Mouse (Mus musculus) testis, postnatal 10 days (tissue): ENCODE measurements around the gene Lrfn1.
A peak's percentile ranks its signal among the peaks of the same experiment; 100 is the strongest.

ENCODE experiments used
- DNase-seq: peaks from one replicate; pipeline ENCODE4 v3.0.0; 2021; ENCODE audit warnings: low spot score

Lrfn1 gene

DNA sequence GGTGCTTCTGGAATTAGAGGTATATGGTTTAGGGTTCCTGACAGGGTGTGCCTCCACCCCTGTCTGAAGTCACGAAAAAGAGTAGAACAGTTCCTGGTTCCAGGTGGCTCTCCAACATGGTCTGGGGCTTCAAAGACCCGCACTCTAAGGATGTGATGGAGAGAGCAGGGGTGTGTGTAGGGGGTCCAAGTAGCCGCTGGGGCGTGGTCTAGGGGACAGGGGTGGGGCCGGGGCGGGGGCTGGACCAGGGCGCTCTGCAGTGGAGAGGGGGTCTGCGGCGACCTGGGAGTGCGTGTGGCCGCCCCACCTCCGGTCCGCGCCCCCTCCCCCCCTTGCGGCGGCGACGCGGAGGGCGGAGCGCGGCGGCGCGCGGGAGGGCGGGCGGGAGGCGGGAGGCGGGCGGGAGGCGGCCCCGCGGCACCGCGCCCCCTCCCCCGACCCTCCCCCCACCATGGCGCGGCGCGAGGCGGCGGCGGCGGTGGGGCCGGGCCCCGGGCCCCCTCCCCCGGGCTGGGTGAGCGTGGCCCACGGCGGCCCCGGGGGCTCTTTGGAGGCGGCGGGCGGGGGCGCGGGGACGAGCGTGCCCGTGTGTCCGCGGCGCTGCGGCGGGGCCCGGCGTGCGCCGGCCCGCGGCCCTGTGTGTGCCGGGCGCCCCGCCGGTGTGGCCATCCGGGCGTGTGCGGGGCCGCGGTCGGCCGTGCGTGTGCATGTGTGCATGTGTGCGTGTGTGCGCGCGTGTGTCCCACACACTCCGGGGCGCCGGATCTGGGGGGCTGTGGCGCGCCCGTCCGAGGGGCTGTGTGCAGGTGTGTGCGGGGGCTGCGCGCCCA, at the start of gene Lrfn1:
Gene Lrfn1 (plus strand): TSS at position 450 of the 830 bp plus-strand sequence.
- peak; percentile 52 for DNase-seq

DNA sequence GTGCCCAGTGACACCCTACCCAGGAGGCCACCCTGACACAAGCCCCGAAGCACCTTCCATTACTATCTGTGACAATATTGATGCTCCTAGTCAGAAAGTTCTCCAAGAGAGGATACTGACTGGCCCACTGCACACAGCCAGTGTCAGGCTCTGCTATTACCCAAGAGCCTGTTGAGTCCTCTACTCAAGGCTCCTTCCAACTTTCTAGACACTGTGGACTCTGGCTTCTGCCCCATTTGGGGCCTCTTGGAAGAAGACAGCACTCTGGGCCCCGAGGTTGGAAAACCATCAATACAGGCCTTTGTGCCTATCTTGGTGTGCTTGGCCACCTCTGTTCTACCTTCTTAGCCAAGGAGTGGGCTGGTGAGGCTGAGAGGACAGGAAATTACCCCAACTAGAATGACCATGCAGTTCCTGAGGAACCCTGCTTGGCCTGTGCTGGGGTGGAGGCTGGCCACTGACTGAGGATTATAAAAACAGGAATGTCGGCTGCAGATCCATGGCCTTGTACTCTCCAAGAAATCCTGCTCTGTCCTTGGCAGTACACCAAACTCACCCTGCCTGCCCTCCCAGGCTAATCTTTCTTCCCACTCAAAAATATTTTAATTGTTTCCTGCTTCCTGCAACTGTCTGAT, 40.8 kb upstream of the Lrfn1 start:
- peak; percentile 77 for DNase-seq

DNA sequence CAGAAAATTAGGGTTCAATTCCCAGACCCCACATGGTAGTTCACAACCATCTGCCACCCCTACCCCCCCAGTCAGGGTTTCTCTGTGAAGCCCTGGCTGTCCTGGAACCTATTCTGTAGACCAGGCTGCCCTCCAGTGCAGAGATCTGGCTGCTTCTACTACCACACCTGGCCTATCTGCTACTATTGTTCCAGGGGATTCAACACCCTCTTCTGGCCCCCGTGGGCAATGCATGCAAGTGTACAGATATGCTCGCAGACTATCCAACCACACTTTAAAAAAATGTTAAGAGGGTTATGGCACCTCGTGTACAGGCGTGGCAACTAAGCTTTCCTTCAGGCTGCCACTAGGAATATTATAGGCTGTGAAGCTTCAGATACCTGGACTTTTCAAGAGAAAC, 39.0 kb upstream of the Lrfn1 start:
- peak; percentile 44 for DNase-seq

DNA sequence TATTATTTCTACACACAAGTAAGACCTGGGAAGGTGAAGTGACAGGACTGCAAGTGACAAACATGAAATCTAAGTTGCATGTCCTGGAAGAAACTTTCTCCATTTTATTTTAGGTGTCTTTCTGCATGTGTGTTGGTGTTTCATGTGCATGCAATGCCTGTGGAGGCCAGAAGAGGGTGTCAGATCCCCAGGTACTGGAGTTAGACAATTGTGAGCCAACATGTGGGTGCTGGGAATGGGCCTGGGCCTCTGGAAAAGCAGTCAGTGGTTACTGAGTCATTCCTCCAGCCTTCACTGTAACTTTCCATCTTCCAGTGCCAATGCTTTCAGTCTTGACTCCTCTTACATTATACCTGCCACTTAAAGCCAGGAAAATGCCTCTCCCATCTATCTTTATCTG, 34.4 kb upstream of the Lrfn1 start:
- DNase-seq = no peak

DNA sequence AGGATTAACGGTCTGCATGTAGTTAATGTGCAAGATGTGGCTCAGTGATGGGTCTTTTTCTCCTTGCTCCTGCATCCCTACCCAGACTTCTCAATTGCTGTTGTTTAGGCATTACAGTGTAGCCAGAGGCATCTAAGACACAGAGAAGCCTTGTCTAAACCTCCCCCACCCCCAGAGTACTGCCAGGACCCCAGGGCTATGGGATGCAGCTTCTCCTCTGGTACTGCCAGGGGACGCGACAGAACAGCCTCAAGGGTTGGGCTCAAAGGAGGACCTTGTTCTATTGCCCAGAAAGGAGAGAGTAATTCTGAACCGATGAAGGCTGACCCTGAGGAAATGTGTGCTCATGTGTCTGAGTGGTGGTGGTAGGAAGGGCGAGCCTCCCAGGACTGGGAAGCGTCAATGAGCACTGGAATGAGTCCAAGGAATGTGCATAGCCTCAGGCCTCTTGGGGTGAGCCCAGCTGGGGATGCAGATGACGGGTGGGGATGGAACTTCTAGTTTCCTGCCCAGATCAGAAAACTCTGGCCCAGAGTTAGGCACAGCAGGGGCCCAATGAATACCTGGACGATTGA, 33.6 kb upstream of the Lrfn1 start:
- peak; percentile 57 for DNase-seq

DNA sequence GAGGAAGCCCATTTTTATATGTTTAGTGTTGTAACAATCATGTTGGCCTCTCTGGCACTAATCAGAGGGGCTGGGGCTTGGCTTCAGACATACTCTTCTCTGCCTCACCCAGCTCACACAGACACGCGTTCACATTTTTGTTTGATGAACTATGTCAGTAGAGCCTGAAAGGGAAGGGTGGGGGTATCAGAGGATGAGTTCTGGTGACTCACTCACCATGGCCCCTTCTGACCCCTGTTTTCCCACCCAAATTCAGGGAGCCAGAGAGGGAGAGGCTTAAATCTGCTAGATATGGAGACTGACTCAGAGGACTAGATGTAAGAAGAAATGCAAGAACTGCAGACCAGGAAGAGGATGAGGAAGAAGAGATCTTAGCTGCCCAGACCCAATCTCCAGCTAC, 32.4 kb upstream of the Lrfn1 start:
- no peak for DNase-seq

DNA sequence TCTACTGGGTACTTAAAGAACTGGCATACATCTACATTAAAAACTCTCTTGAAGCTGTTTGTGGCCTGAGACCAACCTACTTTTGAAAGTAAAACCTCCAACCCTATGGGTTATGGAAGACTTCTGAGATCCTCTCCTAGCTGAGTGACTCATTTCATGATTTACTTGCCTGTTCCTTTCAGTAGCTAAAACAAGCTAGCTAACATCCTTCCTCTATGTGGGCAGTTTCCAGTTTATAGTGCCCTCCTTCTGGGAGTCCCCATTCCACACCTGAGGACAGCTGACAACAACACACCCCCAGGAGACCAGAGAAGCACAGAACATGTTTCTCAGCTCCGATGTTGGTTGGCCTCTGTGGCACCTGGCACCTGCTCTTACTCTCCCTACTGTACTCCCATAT, 28.8 kb upstream of the Lrfn1 start:
- no peak for DNase-seq

DNA sequence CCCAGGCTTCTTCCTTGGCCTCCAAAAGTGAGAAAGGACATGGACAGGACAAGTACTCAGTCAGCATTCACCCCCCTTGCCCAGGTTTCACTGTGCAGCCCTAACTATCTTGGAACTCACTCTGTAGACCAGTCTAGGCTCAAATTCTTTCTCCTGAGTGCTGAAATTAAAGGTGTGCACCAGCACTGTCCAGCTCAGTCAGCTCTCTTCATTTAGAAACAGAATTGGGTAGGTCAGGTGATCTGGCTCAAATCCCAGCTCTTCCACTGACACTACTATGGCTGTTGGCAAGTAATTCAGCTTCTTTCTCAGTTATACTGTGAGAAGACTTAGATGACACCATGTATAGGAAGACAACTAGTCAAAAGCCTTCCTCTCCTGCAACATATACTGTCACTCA, 24.0 kb upstream of the Lrfn1 start:
- DNase-seq = no peak

DNA sequence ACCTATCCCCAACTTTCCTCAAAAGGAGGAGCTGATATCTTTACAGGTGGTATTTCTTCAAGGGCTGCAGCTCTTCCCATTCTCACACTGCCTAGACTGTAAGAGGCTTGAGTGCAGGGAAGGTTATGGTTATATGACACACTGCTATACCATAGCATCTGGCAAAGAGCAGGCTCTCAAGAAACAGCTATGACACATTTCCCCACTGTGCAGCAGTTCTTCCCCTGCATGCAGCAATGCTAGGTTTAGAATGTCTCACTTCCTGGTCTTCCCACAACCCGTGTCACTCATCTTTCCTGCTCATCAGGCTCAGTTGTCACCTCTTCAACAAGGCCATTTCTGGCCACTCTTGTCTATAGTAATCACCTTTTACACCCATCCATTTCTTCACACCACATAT, 21.3 kb upstream of the Lrfn1 start:
- DNase-seq = no peak

DNA sequence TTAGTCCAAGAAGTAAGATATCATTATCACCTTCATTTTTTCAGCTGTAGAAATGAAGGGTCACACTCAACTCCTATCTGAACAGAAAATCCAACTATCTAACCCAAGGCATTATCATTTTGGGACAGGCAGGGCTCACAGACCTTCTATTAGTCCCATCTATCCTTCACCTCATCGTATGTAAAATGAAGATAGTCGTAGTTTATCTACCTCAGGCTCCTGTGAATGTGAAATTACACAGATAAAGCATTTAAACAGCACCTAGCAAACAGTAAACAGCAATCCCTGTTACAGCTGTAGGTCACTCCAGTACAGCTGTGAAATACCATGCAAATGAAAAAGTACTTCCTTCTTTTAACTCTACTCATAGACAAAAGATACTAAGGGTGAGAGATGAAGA, 19.5 kb upstream of the Lrfn1 start:
- no peak for DNase-seq

DNA sequence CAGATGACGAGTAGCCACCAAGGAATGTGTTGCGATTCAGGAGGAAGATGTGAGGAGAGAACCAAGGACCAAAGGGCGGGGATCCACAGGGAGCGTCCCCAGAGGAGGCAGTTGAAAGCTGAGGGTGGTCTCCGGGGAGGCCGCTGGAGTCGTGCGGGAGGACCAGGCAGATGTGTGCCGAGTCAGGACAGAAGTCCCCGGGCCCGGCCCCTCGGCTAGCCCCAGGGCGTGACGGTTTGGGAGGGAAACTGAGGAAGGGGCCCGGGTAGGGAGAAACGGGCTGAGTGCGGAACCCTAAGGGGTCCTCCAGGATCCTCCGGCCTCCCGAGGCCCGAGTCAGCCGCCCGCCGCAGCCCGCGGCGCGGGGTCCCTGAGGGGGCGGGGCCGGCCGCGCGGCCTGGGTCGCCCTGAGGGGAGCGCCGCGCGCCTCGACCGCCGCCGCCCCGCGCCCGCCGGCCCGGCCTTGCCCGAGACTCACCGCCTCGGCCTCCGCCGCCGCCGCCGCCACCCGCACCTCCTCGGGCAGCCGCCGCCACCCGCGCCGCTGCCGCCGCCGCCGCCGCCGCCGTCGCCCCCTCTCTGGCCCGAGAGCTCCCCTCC, 16.0 kb upstream of the Lrfn1 start:
- peak; percentile 68 for DNase-seq

DNA sequence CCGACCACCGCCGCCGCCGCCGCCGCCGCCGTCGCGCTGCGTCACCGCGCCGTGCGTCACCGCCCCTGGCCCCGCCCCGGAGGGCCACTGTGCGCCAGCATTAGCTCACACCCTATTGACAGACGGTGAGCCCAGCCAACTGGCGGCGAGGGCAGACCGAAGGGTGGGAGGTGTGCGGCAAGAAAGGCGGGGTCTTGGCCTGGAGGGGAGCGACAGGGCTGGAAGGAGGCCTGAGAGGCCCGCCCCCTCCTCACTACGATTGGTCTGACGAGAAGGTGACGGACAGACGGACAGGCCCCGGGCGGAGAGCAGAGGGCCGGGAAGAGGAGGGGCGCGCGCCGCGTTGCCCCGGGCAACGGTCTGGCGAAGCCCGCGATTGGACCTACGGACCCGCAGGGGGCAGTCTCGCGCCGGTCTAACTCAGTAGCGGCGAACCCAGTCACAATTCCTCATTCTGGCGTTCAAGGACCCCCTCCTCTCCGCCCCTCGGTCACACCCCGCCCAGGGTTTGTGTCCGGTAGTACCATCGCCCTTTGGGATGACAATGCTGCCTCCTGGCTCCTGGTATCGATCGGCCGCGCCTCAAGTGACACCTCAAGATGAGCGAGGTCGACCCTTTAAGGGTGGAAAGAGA, 15.4 kb upstream of the Lrfn1 start:
- peak; percentile 100 for DNase-seq

DNA sequence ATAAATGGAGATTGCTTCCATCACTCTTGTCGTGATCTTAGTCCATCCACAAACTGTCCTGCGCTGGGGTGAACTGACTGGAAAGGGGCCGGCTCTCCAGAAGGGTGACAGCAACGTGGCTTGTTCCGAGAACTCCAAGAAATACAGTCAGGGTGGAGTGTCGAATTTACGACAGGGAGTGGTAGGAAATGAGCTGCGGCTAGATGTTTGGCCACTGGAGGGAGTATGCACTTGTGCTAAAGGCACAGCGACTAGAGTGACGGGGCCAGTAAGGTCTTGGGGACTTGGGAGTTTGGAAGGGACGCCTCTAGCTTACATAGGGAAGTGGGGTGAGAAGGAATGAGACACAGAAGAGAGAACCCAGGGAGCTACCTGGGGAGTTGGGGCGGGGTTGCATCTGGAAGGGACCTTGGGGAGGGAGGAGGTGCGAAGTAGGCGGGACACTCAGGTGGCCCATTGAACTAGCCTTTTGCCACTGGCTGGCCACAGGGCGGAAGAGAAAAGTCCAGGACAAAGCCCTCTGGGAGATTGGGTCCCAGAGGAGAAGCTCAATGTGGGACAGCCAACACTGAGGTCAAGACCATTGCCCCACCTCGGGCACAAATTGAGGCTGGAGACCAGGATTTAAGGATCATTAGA, 14.7 kb upstream of the Lrfn1 start, which contains the start of gene Gmfg:
Gene Gmfg (plus strand): TSS at position 516 of the 639 bp plus-strand sequence.
- DNase-seq = peak; percentile 77

DNA sequence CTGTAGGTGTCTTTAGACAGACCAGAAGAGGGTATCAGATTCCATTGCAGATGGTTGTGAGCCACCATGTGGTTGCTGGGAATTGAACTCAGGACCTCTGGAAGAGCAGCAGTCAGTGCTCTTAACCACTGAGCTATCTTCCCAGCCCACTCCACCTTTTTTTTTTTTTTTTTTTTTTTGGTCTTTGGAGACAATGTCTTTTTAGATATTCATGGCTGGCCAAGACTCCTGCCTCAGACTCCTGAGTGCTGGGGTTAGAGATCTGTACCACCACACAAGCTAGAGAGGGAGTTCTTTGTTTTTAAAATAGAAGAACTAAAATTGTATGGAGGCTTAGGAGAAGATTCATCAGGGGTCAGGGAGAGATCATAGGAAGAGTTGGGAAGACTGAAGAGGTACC, 13.8 kb upstream of the Lrfn1 start:
- DNase-seq = no peak

DNA sequence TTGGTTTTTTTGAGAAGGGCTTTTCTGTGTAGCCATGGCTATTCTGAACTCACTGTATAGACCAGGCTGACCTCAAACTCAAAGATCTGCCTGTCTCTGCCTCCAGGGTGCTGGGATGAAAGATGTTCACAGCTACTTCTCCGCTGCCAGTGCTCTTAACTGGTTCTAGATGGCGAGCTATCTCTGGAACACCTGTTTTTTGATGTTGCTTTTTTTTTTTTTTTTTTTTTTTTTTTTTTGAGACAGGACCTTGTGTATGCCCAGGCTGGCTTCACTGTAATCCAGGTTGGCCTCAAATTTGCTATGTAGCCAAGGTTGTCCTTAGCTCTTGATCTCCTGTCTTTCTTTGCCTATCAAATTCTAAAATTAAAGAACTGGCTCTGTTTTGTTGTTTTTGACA, 13.0 kb upstream of the Lrfn1 start:
- no peak for DNase-seq

DNA sequence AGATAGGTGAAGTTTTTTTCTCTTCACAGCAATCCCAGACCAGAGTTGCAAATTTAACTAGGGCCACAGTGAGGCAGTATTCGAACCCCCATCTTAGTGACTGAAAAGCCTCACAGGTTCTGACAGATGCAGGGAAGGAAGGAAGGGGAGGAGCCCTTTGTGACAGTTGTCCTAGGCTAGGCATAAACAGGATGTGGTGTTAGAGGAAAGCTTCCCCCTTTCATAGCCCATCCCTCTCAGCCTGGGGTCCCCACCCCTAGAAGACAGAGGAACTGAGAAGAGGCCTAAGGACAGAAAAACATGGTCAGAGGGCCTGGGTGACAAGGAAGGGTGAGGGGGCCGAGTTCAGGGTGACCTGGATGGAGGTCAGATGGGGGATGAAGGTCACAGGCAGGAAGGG, 11.0 kb upstream of the Lrfn1 start:
- no peak for DNase-seq

DNA sequence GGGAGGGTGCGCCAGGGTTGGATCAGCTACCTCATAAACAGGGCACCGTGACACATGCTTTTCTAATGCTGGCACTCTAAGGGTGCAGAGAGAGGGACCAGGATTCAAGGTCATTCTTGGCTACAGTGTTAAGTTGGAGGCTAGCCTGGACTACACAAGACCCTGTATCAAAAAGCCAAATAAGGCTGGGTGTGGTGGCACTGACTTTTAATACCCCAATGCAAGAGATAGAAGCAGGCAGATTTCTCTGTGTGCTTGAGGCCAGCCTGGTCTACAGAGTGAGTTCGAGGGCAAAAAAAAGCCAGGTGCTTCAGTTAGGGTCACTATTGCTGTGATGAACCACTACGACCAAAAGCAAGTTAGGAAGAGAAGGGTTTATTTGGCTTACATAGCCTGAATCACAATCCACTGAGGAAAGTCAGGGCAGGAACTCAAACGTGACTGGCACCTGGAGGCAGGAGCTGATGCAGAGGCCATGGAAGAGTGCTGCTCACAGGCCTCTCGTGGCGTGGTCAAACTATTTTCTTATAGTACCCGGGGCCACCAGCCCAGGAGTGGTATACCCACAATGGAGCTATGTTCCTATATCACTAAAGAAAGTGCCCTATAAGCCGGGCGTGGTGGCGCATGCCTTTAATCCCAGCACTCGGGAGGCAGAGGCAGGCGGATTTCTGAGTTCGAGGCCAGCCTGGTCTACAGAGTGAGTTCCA, 9.8 kb upstream of the Lrfn1 start:
- no peak for DNase-seq

DNA sequence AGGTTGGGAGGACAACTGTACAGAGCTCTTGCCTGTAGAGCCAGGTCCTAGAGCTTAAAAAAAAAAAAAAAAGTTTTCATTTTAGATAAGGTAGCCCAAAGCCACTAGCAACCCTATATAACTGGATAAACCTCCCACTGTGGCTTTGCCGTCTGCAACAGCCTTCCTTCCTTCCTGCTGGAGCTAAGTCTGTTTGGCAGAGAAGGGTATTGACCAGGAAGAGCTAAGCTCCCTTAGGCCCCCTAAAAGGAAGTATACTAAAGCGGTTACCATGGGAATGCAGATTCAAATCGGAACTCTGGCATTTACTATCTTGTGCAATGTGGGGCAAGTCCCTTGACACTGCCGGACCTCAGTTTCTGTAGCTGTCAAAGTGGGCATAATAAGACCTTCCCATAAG, 9.1 kb upstream of the Lrfn1 start:
- no peak for DNase-seq

DNA sequence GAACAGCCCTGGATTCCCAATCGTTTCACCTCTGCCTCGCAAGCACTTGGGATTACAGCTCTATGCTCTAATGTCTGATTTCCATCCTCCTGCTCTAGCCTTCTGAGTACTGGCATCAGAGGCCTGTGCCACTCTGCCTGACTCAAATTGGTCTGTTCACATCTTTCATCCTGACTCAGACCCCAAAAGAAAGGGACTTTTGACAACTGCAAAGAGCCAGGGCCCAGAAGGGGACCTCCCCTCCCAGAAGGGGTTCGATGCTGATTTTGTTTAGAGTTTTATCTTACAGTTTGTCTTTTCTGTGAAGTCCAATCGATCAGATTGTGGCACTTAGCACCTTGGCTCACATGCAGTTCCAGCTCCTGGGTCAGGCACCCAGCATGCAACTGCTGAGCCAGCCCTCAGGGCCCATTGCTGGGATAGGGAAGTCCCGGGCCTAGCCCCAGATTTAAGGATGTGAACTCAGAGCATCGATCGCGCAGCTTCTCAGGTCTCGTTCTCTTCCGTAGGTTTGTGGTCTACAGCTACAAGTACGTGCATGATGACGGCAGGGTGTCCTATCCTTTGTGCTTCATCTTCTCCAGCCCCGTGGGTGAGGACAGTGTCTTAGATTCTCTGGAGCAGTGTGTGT, 7.3 kb upstream of the Lrfn1 start:
- no peak for DNase-seq

DNA sequence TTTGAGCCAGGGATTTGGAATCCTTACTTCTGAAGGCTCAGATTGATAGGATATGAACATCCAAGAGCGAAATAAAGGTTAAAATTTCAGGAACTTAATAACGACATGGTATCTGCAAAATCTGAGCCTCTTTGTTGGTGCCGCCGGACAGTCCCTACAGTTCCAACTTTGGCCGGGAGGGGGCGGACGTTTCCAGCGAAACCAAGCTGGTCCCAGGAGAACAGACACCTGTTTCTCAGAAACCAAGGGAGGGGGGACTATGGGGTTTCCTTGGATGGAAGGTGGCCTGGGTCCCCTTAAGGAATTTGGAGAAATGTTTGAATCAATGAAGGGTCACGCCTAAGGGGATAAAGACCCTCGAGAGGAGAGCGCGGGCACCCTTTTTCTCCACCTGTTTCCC, 5.3 kb upstream of the Lrfn1 start:
- DNase-seq = peak; percentile 94
